Mouse (Mus musculus): ENCODE data around the gene Slirp. TPM values are rescaled to one million over a fixed set of nuclear protein-coding genes. Genes with fewer than 3 reads are reported as not detected.

Slirp gene
- polyA plus RNA-seq, 1 experiment: 17.5 TPM

GRCm38 (mm10) chr12:87405165-87405564 lies 38.5 kb upstream of the Slirp start:
- H3K4me1 ChIP-seq (replicated peaks; ENCODE audit: control insufficient read depth, insufficient read depth, low read length): peaks cover 5% of the 10 kb centered on the region; the same call in 1 of the 2 replicates
- H3K27ac ChIP-seq (ENCODE audit: control insufficient read depth, insufficient read depth, low read length): no peak overlapping the region
- DNase-seq: no peak
- no peaks in the 10 kb centered on the region for H3K36me3 ChIP-seq (ENCODE audit: control insufficient read depth, insufficient read depth, low read length)
- no peak for TF ChIP-seq POLR2A (IDR thresholded peaks at IDR 0.05; ENCODE audit: control insufficient read depth, extremely low read depth, insufficient read depth, low read length, poor library complexity)
- TF ChIP-seq CTCF (IDR thresholded peaks at IDR 0.05; ENCODE audit: borderline replicate concordance, control insufficient read depth, extremely low read depth, insufficient read depth, low read length, poor library complexity): no peak
- no peaks in the 10 kb centered on the region; the same call in 1 of the 2 replicates for H3K27me3 ChIP-seq (ENCODE audit: control insufficient read depth, insufficient read depth, low read length)
- 77% methylated on average over 4 of the region's 4 CpGs for WGBS
- H3K4me3 ChIP-seq (ENCODE audit: control insufficient read depth, insufficient read depth, low read length): no peak overlapping the region

GRCm38 (mm10) chr12:87405721-87406120 lies 38.0 kb upstream of the Slirp start:
- H3K36me3 ChIP-seq (ENCODE audit: control insufficient read depth, insufficient read depth, low read length): no peaks in the 10 kb centered on the region
- no peak overlapping the region for H3K27ac ChIP-seq (ENCODE audit: control insufficient read depth, insufficient read depth, low read length)
- no peak for DNase-seq
- no peak overlapping the region for H3K4me3 ChIP-seq (ENCODE audit: control insufficient read depth, insufficient read depth, low read length)
- H3K4me1 ChIP-seq (replicated peaks; ENCODE audit: control insufficient read depth, insufficient read depth, low read length): peaks cover 5% of the 10 kb centered on the region
- TF ChIP-seq CTCF (IDR thresholded peaks at IDR 0.05; ENCODE audit: borderline replicate concordance, control insufficient read depth, extremely low read depth, insufficient read depth, low read length, poor library complexity) (no peak), POLR2A (IDR thresholded peaks at IDR 0.05; ENCODE audit: control insufficient read depth, extremely low read depth, insufficient read depth, low read length, poor library complexity) (no peak)
- WGBS: 90% methylated on average over 3 of the region's 3 CpGs
- no peaks in the 10 kb centered on the region; the same call in 1 of the 2 replicates for H3K27me3 ChIP-seq (ENCODE audit: control insufficient read depth, insufficient read depth, low read length)

- Histone ChIP-seq H3K27ac (ENCODE audit: control insufficient read depth, insufficient read depth, low read length) (no peak overlapping the region), H3K4me3 (ENCODE audit: control insufficient read depth, insufficient read depth, low read length) (no peak overlapping the region), H3K36me3 (ENCODE audit: control insufficient read depth, insufficient read depth, low read length) (no peaks in the 10 kb centered on the region), H3K27me3 (ENCODE audit: control insufficient read depth, insufficient read depth, low read length) (no peaks in the 10 kb centered on the region; the same call in 1 of the 2 replicates), H3K4me1 (replicated peaks; ENCODE audit: control insufficient read depth, insufficient read depth, low read length) (peaks cover 8% of the 10 kb centered on the region)
- 13% methylated on average over 21 of the region's 21 CpGs for WGBS
- DNase-seq: no peak
- no peak for TF ChIP-seq CTCF (IDR thresholded peaks at IDR 0.05; ENCODE audit: borderline replicate concordance, control insufficient read depth, extremely low read depth, insufficient read depth, low read length, poor library complexity)
- TF ChIP-seq POLR2A (IDR thresholded peaks at IDR 0.05; ENCODE audit: control insufficient read depth, extremely low read depth, insufficient read depth, low read length, poor library complexity): no peak
Measured at GRCm38 (mm10) chr12:87407869-87408605, 35.7 kb upstream of the Slirp start.

- Histone ChIP-seq H3K4me3 (ENCODE audit: control insufficient read depth, insufficient read depth, low read length) (no peak overlapping the region), H3K4me1 (replicated peaks; ENCODE audit: control insufficient read depth, insufficient read depth, low read length) (peaks cover 8% of the 10 kb centered on the region), H3K27me3 (ENCODE audit: control insufficient read depth, insufficient read depth, low read length) (no peaks in the 10 kb centered on the region; the same call in 1 of the 2 replicates), H3K27ac (ENCODE audit: control insufficient read depth, insufficient read depth, low read length) (no peak overlapping the region), H3K36me3 (ENCODE audit: control insufficient read depth, insufficient read depth, low read length) (no peaks in the 10 kb centered on the region)
- DNase-seq: no peak
- 93% methylated on average over 4 of the region's 4 CpGs for WGBS
- no peak for TF ChIP-seq POLR2A (IDR thresholded peaks at IDR 0.05; ENCODE audit: control insufficient read depth, extremely low read depth, insufficient read depth, low read length, poor library complexity)
Measured at GRCm38 (mm10) chr12:87409123-87409522, 34.6 kb upstream of the Slirp start.

GRCm38 (mm10) chr12:87410999-87411398 lies 32.7 kb upstream of the Slirp start:
- Histone ChIP-seq H3K27me3 (ENCODE audit: control insufficient read depth, insufficient read depth, low read length) (no peaks in the 10 kb centered on the region; the same call in 1 of the 2 replicates), H3K36me3 (ENCODE audit: control insufficient read depth, insufficient read depth, low read length) (no peaks in the 10 kb centered on the region), H3K4me1 (replicated peaks; ENCODE audit: control insufficient read depth, insufficient read depth, low read length) (peaks cover 8% of the 10 kb centered on the region), H3K27ac (ENCODE audit: control insufficient read depth, insufficient read depth, low read length) (no peak overlapping the region), H3K4me3 (ENCODE audit: control insufficient read depth, insufficient read depth, low read length) (no peak overlapping the region)
- WGBS: 10% methylated on average over 7 of the region's 7 CpGs
- no peak for TF ChIP-seq POLR2A (IDR thresholded peaks at IDR 0.05; ENCODE audit: control insufficient read depth, extremely low read depth, insufficient read depth, low read length, poor library complexity)
- no peak for TF ChIP-seq CTCF (IDR thresholded peaks at IDR 0.05; ENCODE audit: borderline replicate concordance, control insufficient read depth, extremely low read depth, insufficient read depth, low read length, poor library complexity)
- no peak for DNase-seq

GRCm38 (mm10) chr12:87413179-87413790 lies 30.4 kb upstream of the Slirp start:
- peaks cover 4% of the 10 kb centered on the region for H3K4me1 ChIP-seq (replicated peaks; ENCODE audit: control insufficient read depth, insufficient read depth, low read length)
- H3K27me3 ChIP-seq (ENCODE audit: control insufficient read depth, insufficient read depth, low read length): no peaks in the 10 kb centered on the region
- H3K36me3 ChIP-seq (ENCODE audit: control insufficient read depth, insufficient read depth, low read length): no peaks in the 10 kb centered on the region
- no peak for TF ChIP-seq POLR2A (IDR thresholded peaks at IDR 0.05; ENCODE audit: control insufficient read depth, extremely low read depth, insufficient read depth, low read length, poor library complexity)
- TF ChIP-seq CTCF (IDR thresholded peaks at IDR 0.05; ENCODE audit: borderline replicate concordance, control insufficient read depth, extremely low read depth, insufficient read depth, low read length, poor library complexity): peak; percentile 66; the same call in 1 of the 2 replicates
- H3K4me3 ChIP-seq (ENCODE audit: control insufficient read depth, insufficient read depth, low read length): no peak overlapping the region
- WGBS: 17% methylated on average over 4 of the region's 4 CpGs
- H3K27ac ChIP-seq (ENCODE audit: control insufficient read depth, insufficient read depth, low read length): no peak overlapping the region
- peak; percentile 65 for DNase-seq
